Mouse (Mus musculus) adrenal gland, adult 18-20 months (tissue): Measurements from ENCODE around the gene Slc22a16. TPM values are rescaled to one million over a fixed set of nuclear protein-coding genes. Genes with fewer than 3 reads are reported as not detected.

Experiments used
- DNase-seq, 2 experiments: peaks; one replicate each; pipeline ENCODE4 v3.0.0; 2021 to 2022; ENCODE audit warnings: low spot score in 2 of 2
- total RNA-seq, 2 experiments: library from RNA; stranded (reverse); gene quantifications; 1 replicate in 1 of 2; 2 replicates in 1 of 2; pipeline ENCODE4 v1.2.3; 2021

Gene Slc22a16
- total RNA-seq, 2 experiments from 2014 or later: not detected

DNA sequence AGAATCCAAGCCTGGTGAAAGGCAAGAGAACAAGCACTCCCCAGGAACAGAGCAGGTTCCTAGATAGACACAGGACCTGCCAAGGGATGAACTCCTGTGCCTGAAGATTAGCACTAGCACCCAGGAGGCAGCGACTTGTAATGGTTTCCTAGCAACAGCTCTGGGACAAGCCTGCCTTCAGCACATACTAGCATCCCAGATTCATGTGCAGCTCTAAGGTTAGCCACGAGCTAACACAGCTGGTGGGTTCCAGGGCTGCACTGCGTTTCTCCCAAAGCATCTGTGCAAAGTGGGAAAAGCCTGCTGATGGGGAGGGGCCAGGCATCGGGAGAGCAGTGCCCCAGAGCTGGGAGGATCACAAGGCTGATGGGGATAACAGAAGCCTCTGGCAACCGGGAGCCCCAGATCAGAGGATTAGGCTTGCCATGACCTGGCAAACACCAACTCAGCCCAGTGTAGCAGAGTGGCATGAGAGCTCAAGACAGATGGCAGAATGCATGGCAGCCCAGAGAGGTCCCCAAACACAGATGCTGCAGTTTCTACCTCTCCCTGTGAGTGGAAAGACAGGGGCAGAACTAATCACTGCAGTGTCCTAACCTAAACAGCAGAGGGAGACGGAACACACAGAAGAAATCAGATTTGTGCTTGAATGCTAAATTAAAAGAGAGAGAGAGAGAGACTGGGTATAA is 34.7 kb downstream of the Slc22a16 start:
- no peak for DNase-seq

- no peak for DNase-seq
Observed at GRCm38 (mm10) chr10:40617973-40618372, 47.8 kb downstream of the Slc22a16 start.

DNA sequence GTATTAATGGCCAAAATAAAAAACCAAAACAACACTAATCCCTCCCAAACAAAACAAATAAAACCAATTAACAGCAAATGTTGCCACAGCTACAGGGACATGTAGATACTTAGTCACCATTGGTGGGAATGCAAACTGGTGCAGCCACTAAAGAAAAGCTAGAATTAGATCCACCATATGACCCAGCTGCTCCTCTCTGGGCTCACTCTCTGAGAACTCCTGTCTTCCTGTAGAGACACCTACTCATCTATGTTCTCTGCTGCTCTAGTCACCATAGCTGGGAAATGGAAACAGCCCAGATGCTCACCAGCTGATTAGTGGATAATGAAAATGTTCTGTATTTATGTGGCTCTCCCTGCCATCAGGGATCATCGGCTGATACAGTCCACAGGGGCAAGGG is 49.6 kb downstream of the Slc22a16 start:
- no peak for DNase-seq

- no peak for DNase-seq
Observed at GRCm38 (mm10) chr10:40629140-40629539, 59.0 kb downstream of the Slc22a16 start.

DNA sequence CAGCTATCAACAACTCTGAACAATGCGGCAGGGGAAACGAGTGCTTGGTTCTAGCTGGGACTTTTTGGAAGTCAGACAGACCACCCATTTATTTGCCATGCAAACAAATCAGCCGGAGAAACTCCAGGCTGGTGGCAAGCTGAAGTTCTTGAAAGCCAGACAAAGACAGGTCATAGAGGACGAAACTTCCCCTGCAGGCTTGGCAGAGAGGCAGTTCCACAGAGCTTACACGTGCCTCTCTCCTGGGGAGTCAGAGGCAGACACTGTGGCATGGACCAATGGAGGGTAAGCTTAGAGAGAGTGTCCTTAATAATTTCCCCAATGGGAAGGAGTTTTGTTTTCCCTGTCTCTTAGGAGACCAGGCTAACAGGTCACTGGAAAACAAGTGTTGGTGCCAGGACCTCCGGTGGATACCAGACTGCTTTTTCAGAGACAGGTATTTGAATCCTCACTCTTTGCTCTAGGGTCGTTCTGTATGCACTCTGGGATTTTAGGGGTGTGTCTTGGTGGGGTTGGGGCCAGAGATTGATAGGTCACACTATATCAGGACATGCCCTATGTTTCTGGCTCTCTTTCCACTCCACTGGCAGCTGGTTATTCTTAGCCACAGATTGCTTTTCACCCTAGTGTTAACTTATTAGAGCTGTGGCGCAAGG is 59.6 kb downstream of the Slc22a16 start, which contains the start of gene Ddo:
Ddo (plus strand) TSS at position 356 of the 656 bp plus-strand sequence.
- DNase-seq: no peak

- DNase-seq: no peak
Observed at GRCm38 (mm10) chr10:40630457-40630856, 60.3 kb downstream of the Slc22a16 start.

DNA sequence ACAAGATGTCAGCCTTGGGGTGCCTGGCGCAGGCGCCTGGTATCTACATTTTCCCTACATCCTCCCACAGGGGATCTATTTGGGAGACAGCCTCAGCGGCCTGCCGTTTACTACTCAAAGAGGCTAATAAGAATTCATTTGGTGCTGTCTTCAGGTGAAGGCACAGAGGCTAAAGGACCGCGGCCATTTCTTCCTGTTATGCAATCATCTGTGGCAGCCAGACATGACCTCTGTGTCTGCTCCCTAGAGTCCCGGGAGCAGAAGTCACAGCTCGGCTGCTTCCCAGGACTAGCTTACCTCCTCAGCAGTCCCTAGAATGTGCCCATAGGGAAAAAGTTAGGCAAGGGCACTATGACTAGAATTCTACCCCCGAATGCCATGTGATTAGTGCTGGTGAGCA is 60.8 kb downstream of the Slc22a16 start:
- no peak for DNase-seq

GRCm38 (mm10) chr10:40632087-40632486 is 62.0 kb downstream of the Slc22a16 start:
- DNase-seq: no peak

DNA sequence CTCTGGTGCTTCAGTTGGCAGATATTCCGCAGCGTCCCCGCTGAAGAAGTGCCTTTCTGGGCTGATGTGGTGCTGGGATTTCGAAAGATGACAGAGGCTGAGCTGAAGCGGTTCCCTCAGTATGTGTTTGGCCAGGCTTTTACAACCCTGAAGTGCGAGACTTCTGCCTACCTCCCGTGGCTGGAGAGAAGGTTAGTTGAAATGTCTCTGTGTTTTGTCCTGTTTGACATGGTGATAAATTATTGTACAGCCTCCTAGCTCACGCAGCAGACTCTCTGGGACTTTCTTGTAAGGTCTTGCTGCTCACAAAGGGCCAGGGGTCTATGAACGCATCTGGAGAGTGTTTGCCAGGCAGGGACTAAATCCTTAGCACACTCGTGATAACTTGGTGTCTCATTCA is 67.2 kb downstream of the Slc22a16 start:
- DNase-seq: no peak

- DNase-seq: no peak
Observed at GRCm38 (mm10) chr10:40638276-40638675, 68.1 kb downstream of the Slc22a16 start.

DNA sequence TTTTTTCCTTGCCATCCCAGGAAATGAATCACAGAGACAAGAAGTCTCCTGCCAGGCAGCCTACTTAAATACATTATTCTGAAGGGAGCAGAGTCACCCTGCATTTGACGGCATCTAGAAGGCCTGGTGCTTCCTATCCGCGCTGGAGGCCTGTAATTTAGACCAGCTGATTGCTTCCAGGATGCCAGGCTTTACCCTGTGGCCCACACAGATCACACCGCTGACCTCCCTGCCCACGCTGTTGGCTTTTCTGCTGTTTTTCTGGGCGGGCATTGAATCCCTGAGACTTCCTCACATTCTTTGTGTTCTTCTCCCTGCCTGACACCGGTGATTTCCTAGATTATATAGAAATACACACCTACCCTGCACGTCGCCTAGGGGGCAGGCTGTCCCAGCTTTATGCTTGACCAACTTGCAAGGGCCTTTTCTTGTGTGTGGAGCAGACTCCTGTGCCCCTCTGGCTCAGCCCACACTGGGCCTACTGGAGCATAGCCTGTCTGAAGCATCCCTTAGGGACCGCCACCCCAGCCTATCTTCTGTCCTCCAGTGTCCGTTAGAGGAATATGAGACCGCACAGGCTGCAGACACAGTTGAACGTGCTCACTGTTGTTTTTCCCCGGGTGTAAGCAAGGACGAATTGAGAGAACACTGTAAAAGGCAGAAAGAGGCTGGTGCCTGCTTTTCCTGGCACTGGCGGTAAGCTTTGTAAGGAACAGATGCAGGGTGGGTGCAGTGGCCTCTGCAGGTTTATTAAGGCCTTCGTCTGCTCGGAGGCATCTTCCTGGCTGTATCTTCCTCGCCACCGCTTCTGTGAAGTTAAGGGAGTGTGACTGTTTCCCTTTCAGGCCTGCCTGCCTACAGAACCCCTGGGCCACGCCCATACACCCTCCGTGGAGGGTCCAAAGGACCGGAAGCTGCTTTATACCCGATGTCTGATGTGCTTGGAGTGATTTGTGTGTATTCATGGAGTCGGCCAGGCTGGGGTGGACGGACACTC is 69.0 kb downstream of the Slc22a16 start:
- no peak for DNase-seq

DNA sequence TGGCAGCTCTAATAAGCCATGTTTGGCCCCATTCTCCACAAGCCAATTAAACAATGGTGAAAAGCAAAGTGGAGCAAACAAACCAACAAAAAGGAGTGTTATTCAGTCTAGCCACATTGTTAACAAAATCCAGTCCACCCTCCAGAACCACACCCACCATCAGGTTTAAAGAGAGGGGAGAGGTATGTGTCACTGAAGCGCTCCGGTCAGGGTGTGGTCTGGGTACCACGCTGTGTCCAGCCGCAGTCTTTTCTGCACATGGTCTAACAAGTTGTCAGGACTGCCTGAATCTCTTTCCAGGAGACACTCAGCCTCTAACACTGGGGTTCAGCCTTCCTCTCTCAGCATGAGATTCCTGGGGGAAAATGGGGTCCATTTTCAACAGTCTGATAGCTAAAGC is 70.3 kb downstream of the Slc22a16 start:
- DNase-seq: no peak

DNA sequence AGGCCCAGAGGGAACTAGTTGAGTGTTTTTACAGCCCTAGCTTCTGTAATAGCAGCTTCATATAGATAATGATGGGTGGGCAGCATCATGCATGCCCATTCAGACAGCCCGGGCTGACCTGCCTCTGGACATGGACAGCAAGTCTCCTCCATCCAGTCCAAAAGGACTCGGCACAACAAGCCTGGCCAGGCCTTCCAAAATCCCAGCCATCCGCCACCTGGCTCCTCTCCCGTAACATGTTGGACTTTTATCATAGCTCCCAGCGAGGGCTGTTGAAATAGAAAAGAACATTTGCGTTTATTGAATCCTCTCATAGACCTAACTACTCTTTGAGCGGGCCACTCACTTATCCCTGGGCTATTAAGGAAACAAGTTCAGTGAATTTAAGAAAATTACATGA is 71.8 kb downstream of the Slc22a16 start:
- no peak for DNase-seq

DNA sequence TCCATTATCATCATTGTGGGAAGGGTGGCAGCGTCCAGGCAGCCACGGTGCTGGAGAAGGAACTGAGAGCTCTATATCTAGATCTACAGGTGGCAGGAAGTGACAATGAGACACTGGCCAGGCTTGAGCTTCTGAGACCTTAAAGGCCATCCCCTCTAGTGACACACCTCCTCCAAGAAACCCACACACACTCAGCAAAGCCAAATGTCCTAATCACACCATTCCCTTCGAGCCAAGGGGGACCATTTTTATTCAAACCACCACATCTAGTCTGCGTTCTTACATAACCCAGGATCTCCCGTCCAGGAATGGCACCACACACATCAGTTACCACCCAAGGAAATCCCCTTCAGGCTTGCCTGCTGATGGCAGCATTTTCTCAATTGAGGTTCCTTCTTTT is 73.0 kb downstream of the Slc22a16 start:
- DNase-seq: no peak

- DNase-seq: no peak
Observed at GRCm38 (mm10) chr10:40644456-40644855, 74.3 kb downstream of the Slc22a16 start.

GRCm38 (mm10) chr10:40645346-40645745 is 75.2 kb downstream of the Slc22a16 start:
- no peak for DNase-seq

- no peak for DNase-seq
Observed at GRCm38 (mm10) chr10:40648776-40649175, 78.6 kb downstream of the Slc22a16 start.

GRCm38 (mm10) chr10:40649634-40650033 is 79.5 kb downstream of the Slc22a16 start:
- DNase-seq: no peak

GRCm38 (mm10) chr10:40651676-40652075 is 81.5 kb downstream of the Slc22a16 start:
- no peak for DNase-seq
